Comparison of ENCODE assay signal across 15 mouse cellular contexts in the genomic region with DNA sequence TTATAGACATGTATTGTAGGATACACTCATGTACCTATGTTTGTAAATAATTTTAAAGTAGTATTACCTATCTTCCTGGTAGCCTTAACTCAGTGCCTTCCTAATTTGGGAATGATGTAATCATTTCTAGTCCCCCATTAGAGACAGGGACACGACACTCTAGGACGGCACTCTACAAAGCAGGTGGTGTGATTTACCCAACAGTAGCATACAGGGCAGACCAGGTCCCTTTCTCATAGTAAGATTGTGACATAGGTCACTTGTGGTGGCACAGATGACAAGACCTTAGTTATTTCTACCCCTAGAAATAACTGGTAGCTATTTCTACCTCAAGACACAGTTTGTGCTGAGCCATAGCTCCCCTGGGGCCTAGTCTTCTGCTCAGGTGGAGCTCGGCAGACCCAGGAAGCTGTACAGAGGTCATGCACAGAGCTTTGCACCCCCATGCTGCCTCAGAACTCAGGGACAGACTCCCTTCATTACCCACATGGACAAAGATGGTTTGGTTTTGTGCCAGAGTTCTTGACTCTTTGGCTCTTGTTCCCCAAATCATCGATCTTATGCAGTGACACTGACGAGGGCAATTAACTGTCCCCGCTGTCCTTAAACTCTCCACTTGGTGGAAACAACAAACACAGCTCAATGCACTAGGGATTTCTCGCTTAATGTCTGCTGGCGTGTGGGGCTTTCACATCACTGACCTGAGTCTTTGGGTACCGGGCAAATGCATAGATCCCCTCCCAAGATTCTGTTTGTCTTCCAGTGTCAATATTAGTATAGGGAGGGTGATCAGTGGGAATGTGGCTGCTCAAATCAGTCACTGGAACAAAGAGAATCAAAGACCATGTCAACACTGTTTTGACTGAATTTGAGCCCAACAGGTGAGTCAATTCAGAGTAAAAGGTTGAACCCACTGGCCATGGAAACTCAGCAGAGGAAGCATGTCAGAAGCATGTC.
A peak's percentile ranks its signal among the peaks of the same experiment; 100 is the strongest.
DNase-seq lines count a peak whose midpoint lies in the region; ATAC-seq and TF ChIP-seq lines count a peak whose summit lies in the region.
"Had no signal": no experiment of that assay in that cellular context is flagged by ENCODE, and none has a peak within 500 bp of the region (broad histone marks: within the 10 kb centered on the region; RNA-seq: fewer than 3 reads in every experiment).

No protein-coding gene starts in this region.

- ATAC-seq in granulocyte monocyte progenitor cell, adult 5-6 weeks (replicated peaks; ENCODE audit: poor library complexity, severe bottlenecking): peak; percentile 59
- 0 out of 2 replicates have a peak, but pooled peaks have one; percentile 12 for ATAC-seq in megakaryocyte progenitor cell, adult 5-6 weeks (replicated peaks; ENCODE audit: poor library complexity)
- ATAC-seq in stomach, postnatal 0 days (ENCODE audit: low FRiP score, low TSS enrichment): peak; percentile 62; the same call in 1 of the 2 replicates
- ATAC-seq: forebrain, embryonic 16.5 days had no signal

- H3K9ac ChIP-seq in CH12.LX (ENCODE audit: insufficient read depth, low read depth): no peak overlapping the region
- no peak overlapping the region for H3K9ac ChIP-seq in stomach, postnatal 0 days (ENCODE audit: low read length)
- H3K9ac ChIP-seq: embryonic facial prominence, embryonic 13.5 days; forebrain, embryonic 12.5 days; heart, embryonic 12.5 days; hindbrain, embryonic 14.5 days had no signal

- dilution Hi-C loops in CH12.LX (cut with MboI; ENCODE audit: extremely low pct_ligation_motif_present, extremely low pct_unique_long_range_greater_than_20kb, low sequenced_read_pairs): no loop called here

- WGBS in stomach, postnatal 0 days: 47% methylated on average over 9 of the region's 9 CpGs

- no peak for TF ChIP-seq EP300 in CH12.LX (IDR thresholded peaks at IDR 0.05; ENCODE audit: low read length)
- no peak for TF ChIP-seq EP300 in stomach, postnatal 0 days (optimal IDR thresholded peaks at IDR 0.05)

- no peak overlapping the region for H3K27ac ChIP-seq in CH12.LX (ENCODE audit: insufficient read depth, low read depth)
- H3K27ac ChIP-seq in stomach, postnatal 0 days (replicated peaks): no peak overlapping the region
- H3K27ac ChIP-seq: embryonic facial prominence, embryonic 13.5 days; forebrain, embryonic 12.5 days; hindbrain, embryonic 10.5 days; hindbrain, embryonic 14.5 days had no signal

- H3K36me3 ChIP-seq in CH12.LX (replicated peaks in 1 of 2; ENCODE audit: control insufficient read depth in 1 of 2, insufficient read depth in 1 of 2, low read length in 1 of 2): no peaks in the 10 kb centered on the region
- H3K36me3 ChIP-seq in stomach, postnatal 0 days (ENCODE audit: control insufficient read depth, insufficient read depth, low read length): no peaks in the 10 kb centered on the region
- H3K36me3 ChIP-seq: embryonic facial prominence, embryonic 13.5 days; forebrain, embryonic 12.5 days; G1E; heart, embryonic 12.5 days; hindbrain, embryonic 10.5 days had no signal

- no peak for TF ChIP-seq RAD21 in CH12.LX (IDR thresholded peaks at IDR 0.05; ENCODE audit: low read depth, low read length)

- peak overlapping the region; percentile 33; the same call in 1 of the 2 replicates for H3K4me2 ChIP-seq in CH12.LX (ENCODE audit: insufficient read depth, low read depth, poor library complexity, severe bottlenecking)
- H3K4me2 ChIP-seq in stomach, postnatal 0 days (replicated peaks; ENCODE audit: low read depth): no peak overlapping the region
- H3K4me2 ChIP-seq: embryonic facial prominence, embryonic 13.5 days; forebrain, embryonic 12.5 days; heart, embryonic 12.5 days; hindbrain, embryonic 14.5 days had no signal

- peaks cover 19 to 28% of the 10 kb centered on the region in 2 experiments for H3K4me1 ChIP-seq in CH12.LX (ENCODE audit: control insufficient read depth in 1 of 2, insufficient read depth in 2 of 2)
- no peaks in the 10 kb centered on the region for H3K4me1 ChIP-seq in stomach, postnatal 0 days (replicated peaks; ENCODE audit: control insufficient read depth, insufficient read depth)
- H3K4me1 ChIP-seq: embryonic facial prominence, embryonic 13.5 days; heart, embryonic 12.5 days had no signal

- no peak overlapping the region for H3K4me3 ChIP-seq in CH12.LX (replicated peaks in 1 of 3; ENCODE audit: low read depth in 2 of 3, low read length in 2 of 3, poor library complexity in 1 of 3)
- H3K4me3 ChIP-seq in stomach, postnatal 0 days (ENCODE audit: low read depth, low read length): no peak overlapping the region
- H3K4me3 ChIP-seq: embryonic facial prominence, embryonic 13.5 days; forebrain, embryonic 12.5 days; heart, embryonic 12.5 days; hindbrain, embryonic 10.5 days had no signal

- intact Hi-C loops in left cerebral cortex, postnatal 14 days (cut with DNase I): no loop called here

- in situ Hi-C loops in CH12.LX (cut with MboI; ENCODE audit: low pct_ligation_motif_present, low pct_unique_long_range_greater_than_20kb, low sequenced_read_pairs): no loop called here

- no peaks in the 10 kb centered on the region for H3K79me2 ChIP-seq in CH12.LX (replicated peaks; ENCODE audit: control insufficient read depth, extremely low read depth, insufficient read depth, poor library complexity, severe bottlenecking)

- no peaks in the 10 kb centered on the region for H3K27me3 ChIP-seq in CH12.LX (replicated peaks)
- no peaks in the 10 kb centered on the region for H3K27me3 ChIP-seq in stomach, postnatal 0 days (ENCODE audit: control insufficient read depth, insufficient read depth, low read length)
- H3K27me3 ChIP-seq: embryonic facial prominence, embryonic 13.5 days; forebrain, embryonic 12.5 days; heart, embryonic 12.5 days had no signal

- DNase-seq in CH12.LX (ENCODE audit: extremely low read depth): peak; percentile 63
- DNase-seq in stomach, postnatal 0 days (ENCODE audit: low spot score): no peak
- DNase-seq in left cerebral cortex, postnatal 14 days (ENCODE audit: low spot score in 2 of 2): no peak
- DNase-seq in layer of hippocampus, postnatal 10 days (ENCODE audit: low spot score in 2 of 2): no peak
- DNase-seq: adrenal gland, postnatal 14 days; gastrocnemius, postnatal 14 days had no signal

- no peak for TF ChIP-seq POLR2A in CH12.LX (IDR thresholded peaks at IDR 0.05; ENCODE audit: low read depth, low read length)

- TF ChIP-seq CTCF in CH12.LX (conservative IDR thresholded peaks at IDR 0.05 in 1 of 2, IDR thresholded peaks at IDR 0.05 in 1 of 2; ENCODE audit: low read depth in 2 of 2, low read length in 2 of 2): no peak
- TF ChIP-seq CTCF in stomach, postnatal 0 days (IDR thresholded peaks at IDR 0.05; ENCODE audit: low read depth): no peak

- H3K9me3 ChIP-seq in CH12.LX (replicated peaks; ENCODE audit: low read length): no peaks in the 10 kb centered on the region
- no peaks in the 10 kb centered on the region for H3K9me3 ChIP-seq in stomach, postnatal 0 days (ENCODE audit: control insufficient read depth, low read length)
- H3K9me3 ChIP-seq: embryonic facial prominence, embryonic 13.5 days; forebrain, embryonic 12.5 days; G1E; heart, embryonic 12.5 days; hindbrain, embryonic 10.5 days had no signal

TF ChIP-seq in CH12.LX, 34 proteins besides CTCF, POLR2A, EP300 and RAD21:
- TF ChIP-seq MEF2A (IDR thresholded peaks at IDR 0.05; ENCODE audit: borderline replicate concordance, low read depth, low read length) (peak; percentile 35; the same call in 1 of the 2 replicates), E2F4 (IDR thresholded peaks at IDR 0.05; ENCODE audit: insufficient replicate concordance, low read depth, low read length) (no peak)

Comparison
In these comparisons a context has a peak if more than half of its experiments do, and no peak if none do; other contexts are left out.
1. ATAC-seq: peak in every context shown above with its lines; median percentile 62 in stomach, postnatal 0 days; 59 in granulocyte monocyte progenitor cell, adult 5-6 weeks; 12 in megakaryocyte progenitor cell, adult 5-6 weeks.